8 mouse cellular contexts compared by ENCODE assay signal in genomic region chr5:136619315-136620231, GRCm38 (mm10). TPM values are rescaled to one million over a fixed set of nuclear protein-coding genes. Genes with fewer than 3 reads are reported as not detected.
DNase-seq lines count a peak whose midpoint lies in the region; ATAC-seq and TF ChIP-seq lines count a peak whose summit lies in the region.

No protein-coding gene starts in this region.

- H3K4me2 ChIP-seq in embryonic facial prominence, embryonic 15.5 days (replicated peaks): peak overlapping the region; percentile 31
- H3K4me2 ChIP-seq in hindbrain, postnatal 0 days (ENCODE audit: low read depth, low read length): peak overlapping the region; percentile 31
- peak overlapping the region; percentile 13; the same call in 1 of the 2 replicates for H3K4me2 ChIP-seq in liver, embryonic 15.5 days
- H3K4me2 ChIP-seq in stomach, embryonic 16.5 days (ENCODE audit: low read depth, low read length): peak overlapping the region; percentile 36

- H3K9me3 ChIP-seq in embryonic facial prominence, embryonic 15.5 days (replicated peaks): no peaks in the 10 kb centered on the region
- no peaks in the 10 kb centered on the region for H3K9me3 ChIP-seq in hindbrain, postnatal 0 days (ENCODE audit: low read length)
- no peaks in the 10 kb centered on the region for H3K9me3 ChIP-seq in liver, embryonic 15.5 days (replicated peaks)
- no peaks in the 10 kb centered on the region for H3K9me3 ChIP-seq in stomach, embryonic 16.5 days (replicated peaks; ENCODE audit: control insufficient read depth, low read length)

- no peaks in the 10 kb centered on the region for H3K36me3 ChIP-seq in embryonic facial prominence, embryonic 15.5 days
- no peaks in the 10 kb centered on the region for H3K36me3 ChIP-seq in hindbrain, postnatal 0 days (ENCODE audit: insufficient read depth, low read length)
- no peaks in the 10 kb centered on the region for H3K36me3 ChIP-seq in liver, embryonic 15.5 days (replicated peaks)
- H3K36me3 ChIP-seq in stomach, embryonic 16.5 days (ENCODE audit: control insufficient read depth, insufficient read depth, low read length): no peaks in the 10 kb centered on the region

- intact Hi-C loops in gastrocnemius, postnatal 14 days (cut with DNase I; ENCODE audit: low total_unique reads): loop anchor here (5.0 to 10.0 kb wide), 3 partner anchors 52 to 337 kb away; partner anchors contain the start of gene Cux1

- TF ChIP-seq CTCF in hindbrain, postnatal 0 days (IDR thresholded peaks at IDR 0.05; ENCODE audit: low read depth): peak; percentile 34; the same call in 1 of the 2 replicates

- peaks cover 43% of the 10 kb centered on the region for H3K27me3 ChIP-seq in embryonic facial prominence, embryonic 15.5 days
- no peaks in the 10 kb centered on the region; the same call in 1 of the 2 replicates for H3K27me3 ChIP-seq in hindbrain, postnatal 0 days (ENCODE audit: insufficient read depth, low read length)
- H3K27me3 ChIP-seq in liver, embryonic 15.5 days: peaks cover 44% of the 10 kb centered on the region
- no peaks in the 10 kb centered on the region for H3K27me3 ChIP-seq in stomach, embryonic 16.5 days (ENCODE audit: control insufficient read depth, insufficient read depth, low read length)

- no peak overlapping the region for H3K4me3 ChIP-seq in embryonic facial prominence, embryonic 15.5 days (replicated peaks)
- no peak overlapping the region for H3K4me3 ChIP-seq in hindbrain, postnatal 0 days (ENCODE audit: low read length)
- H3K4me3 ChIP-seq in liver, embryonic 15.5 days (replicated peaks): no peak overlapping the region
- H3K4me3 ChIP-seq in stomach, embryonic 16.5 days (replicated peaks; ENCODE audit: low read length): no peak overlapping the region; the same call in 1 of the 2 replicates

- peaks cover 22% of the 10 kb centered on the region for H3K4me1 ChIP-seq in embryonic facial prominence, embryonic 15.5 days
- H3K4me1 ChIP-seq in hindbrain, postnatal 0 days (ENCODE audit: insufficient read depth, low read length): peaks cover 8% of the 10 kb centered on the region; the same call in 1 of the 2 replicates
- peaks cover 25% of the 10 kb centered on the region for H3K4me1 ChIP-seq in liver, embryonic 15.5 days (replicated peaks)
- H3K4me1 ChIP-seq in stomach, embryonic 16.5 days (ENCODE audit: control insufficient read depth, insufficient read depth, low read length): peaks cover 18% of the 10 kb centered on the region

- no peak overlapping the region for H3K9ac ChIP-seq in embryonic facial prominence, embryonic 15.5 days
- H3K9ac ChIP-seq in hindbrain, postnatal 0 days (replicated peaks; ENCODE audit: low read length): no peak overlapping the region
- H3K9ac ChIP-seq in liver, embryonic 15.5 days: no peak overlapping the region
- peak overlapping the region; percentile 64 for H3K9ac ChIP-seq in stomach, embryonic 16.5 days (ENCODE audit: low read length)

- DNase-seq in gastrocnemius, postnatal 14 days: peak; percentile 20
- DNase-seq in gastrocnemius, adult 8-10 months (ENCODE audit: low spot score in 2 of 2): no peak
- peak; percentile 39 for DNase-seq in hindbrain, postnatal 0 days (ENCODE audit: low spot score)
- DNase-seq in frontal cortex, postnatal 36 days (ENCODE audit: low spot score in 2 of 2): no peak
- no peak for DNase-seq in left cerebral cortex, adult 8-10 months (ENCODE audit: low spot score in 2 of 2)

- 8% methylated on average over 17 of the region's 17 CpGs for WGBS in embryonic facial prominence, embryonic 15.5 days
- 13% methylated on average over 17 of the region's 17 CpGs for WGBS in hindbrain, postnatal 0 days
- 35% methylated on average over 17 of the region's 17 CpGs for WGBS in liver, embryonic 15.5 days (ENCODE audit: insufficient replicate concordance)
- WGBS in stomach, embryonic 16.5 days: 9% methylated on average over 17 of the region's 17 CpGs

- ATAC-seq in embryonic facial prominence, embryonic 15.5 days (ENCODE audit: insufficient number of reproducible peaks, low FRiP score, low TSS enrichment, low read depth): no peak
- ATAC-seq in hindbrain, postnatal 0 days: no peak
- no peak for ATAC-seq in liver, embryonic 15.5 days (ENCODE audit: insufficient read depth)
- peak; percentile 63; the same call in 1 of the 2 replicates for ATAC-seq in stomach, embryonic 16.5 days (ENCODE audit: insufficient read depth, low FRiP score)

- 0 out of 2 replicates have a peak overlapping the region, but pooled peaks have one; percentile 13 for H3K27ac ChIP-seq in embryonic facial prominence, embryonic 15.5 days (replicated peaks)
- H3K27ac ChIP-seq in hindbrain, postnatal 0 days: no peak overlapping the region
- H3K27ac ChIP-seq in liver, embryonic 15.5 days (replicated peaks): no peak overlapping the region
- H3K27ac ChIP-seq in stomach, embryonic 16.5 days (ENCODE audit: low read length): peak overlapping the region; percentile 25; the same call in 1 of the 2 replicates

RNA-seq across cellular contexts. Expression of gene Cux1, which starts 52.3 kb away (rescaled TPM):
- total RNA-seq in gastrocnemius, postnatal 14 days (2021): 10 to 100 TPM; 66.0 to 68.2 TPM
- 10 to 100 TPM; 79.2 to 99.7 (median 92.2) TPM for total RNA-seq in gastrocnemius, adult 8-10 months (2022)
- 72.7 and 78.0 TPM in 2 replicates for polyA plus RNA-seq in embryonic facial prominence, embryonic 15.5 days (2015; fragmentation: Nextera tagmentation; extraction: Ambion mirVana)
- 132 and 137 TPM in 2 replicates for total RNA-seq in hindbrain, postnatal 0 days (2014; rRNA removed)
- polyA plus RNA-seq in hindbrain, postnatal 0 days (2015; fragmentation: Nextera tagmentation; extraction: Ambion mirVana): 81.1 and 86.3 TPM in 2 replicates
- 16.9 and 17.1 TPM in 2 replicates for polyA plus RNA-seq in liver, embryonic 15.5 days (2015; fragmentation: Nextera tagmentation; extraction: Ambion mirVana)
- polyA plus RNA-seq in stomach, embryonic 16.5 days (2015; fragmentation: Nextera tagmentation; extraction: Ambion mirVana): 76.1 and 77.7 TPM in 2 replicates
- total RNA-seq in left cerebral cortex, adult 8-10 months (2022): 100 to 1,000 TPM; 101 to 114 (median 107) TPM

Comparison
In these comparisons a context has a peak if more than half of its experiments do, and no peak if none do; other contexts are left out.
1. DNase-seq: peak in gastrocnemius, postnatal 14 days (single experiment) and hindbrain, postnatal 0 days (single experiment); none in gastrocnemius, adult 8-10 months (0 of 2), frontal cortex, postnatal 36 days (0 of 2) and left cerebral cortex, adult 8-10 months (0 of 2).
2. H3K27ac ChIP-seq: peak in embryonic facial prominence, embryonic 15.5 days (single experiment) and stomach, embryonic 16.5 days (single experiment); none in hindbrain, postnatal 0 days (single experiment) and liver, embryonic 15.5 days (single experiment).
3. Peak in every context shown above with its lines, with median percentiles within 50 percentile points of each other: H3K4me2 ChIP-seq.